Mouse (Mus musculus) hindbrain, embryonic 16.5 days (tissue): ENCODE measurements around the gene Rbbp6. TPM values are rescaled to one million over a fixed set of nuclear protein-coding genes. Genes with fewer than 3 reads are reported as not detected.
A peak's percentile ranks its signal among the peaks of the same experiment; 100 is the strongest.

Source experiments
- ATAC-seq: fragments of 200-750 bp; cut with Nextera tagmentation; 2 replicates; pipeline ENCODE4 v1.8.0; 2017; ENCODE audit warnings: moderate TSS enrichment, moderate library complexity
- H3K27ac ChIP-seq: fragments of 300-500 bp; sonication (generic); 2 replicates; pipeline ENCODE4 v1.5.1; 2014; ENCODE audit warnings: low read depth, mild to moderate bottlenecking, control low read depth, low read length, moderate library complexity
- H3K27me3 ChIP-seq: fragments of 300-500 bp; sonication (generic); replicated peaks from 2 replicates; pipeline ENCODE4 v1.6.1; 2014; ENCODE audit warnings: low read length; ENCODE audit not compliant: control insufficient read depth, insufficient read depth
- H3K36me3 ChIP-seq: fragments of 300-500 bp; sonication (generic); 2 replicates; pipeline ENCODE4 v1.6.1; 2014; ENCODE audit warnings: mild to moderate bottlenecking, low read length, moderate library complexity, mixed read lengths; ENCODE audit not compliant: control insufficient read depth, insufficient read depth
- H3K4me1 ChIP-seq: fragments of 300-500 bp; sonication (generic); 2 replicates; pipeline ENCODE4 v1.6.1; 2014; ENCODE audit warnings: low read depth, low read length; ENCODE audit not compliant: control insufficient read depth, insufficient read depth
- H3K4me2 ChIP-seq: fragments of 300-500 bp; sonication (generic); 2 replicates; pipeline ENCODE4 v1.6.1; 2014; ENCODE audit warnings: mild to moderate bottlenecking, low read length, control low read depth, moderate library complexity
- H3K4me3 ChIP-seq: fragments of 300-500 bp; sonication (generic); 2 replicates; pipeline ENCODE4 v1.5.1; 2014; ENCODE audit warnings: mild to moderate bottlenecking, low read length, control low read depth, moderate library complexity
- H3K9ac ChIP-seq: fragments of 300-500 bp; sonication (generic); 2 replicates; pipeline ENCODE4 v1.6.1; 2014; ENCODE audit warnings: low read depth, mild to moderate bottlenecking, control low read depth, low read length, moderate library complexity
- H3K9me3 ChIP-seq: fragments of 300-500 bp; sonication (generic); 2 replicates; pipeline ENCODE4 v1.6.1; 2014; ENCODE audit warnings: mild to moderate bottlenecking, low read length, moderate library complexity; ENCODE audit not compliant: control insufficient read depth
- WGBS: fragments of 180-500 bp; shearing (Covaris S2); extraction: QIAGEN DNeasy Blood & Tissue Kit; methylation state at CpG from one replicate; pipeline ENCODE4 v1.1.7; 2014; 5-methylcytosine and 5-hydroxymethylcytosine counted together
- polyA plus RNA-seq: library from polyadenylated mRNA; unstranded; fragments of >200 nt; fragmentation: Nextera tagmentation; extraction: Ambion mirVana; gene quantifications from 2 replicates; pipeline ENCODE4 v1.2.1, GENCODE M21; 2015

The Rbbp6 gene
- polyA plus RNA-seq, 1 experiment from 2014 or later: 19.5 TPM

DNA sequence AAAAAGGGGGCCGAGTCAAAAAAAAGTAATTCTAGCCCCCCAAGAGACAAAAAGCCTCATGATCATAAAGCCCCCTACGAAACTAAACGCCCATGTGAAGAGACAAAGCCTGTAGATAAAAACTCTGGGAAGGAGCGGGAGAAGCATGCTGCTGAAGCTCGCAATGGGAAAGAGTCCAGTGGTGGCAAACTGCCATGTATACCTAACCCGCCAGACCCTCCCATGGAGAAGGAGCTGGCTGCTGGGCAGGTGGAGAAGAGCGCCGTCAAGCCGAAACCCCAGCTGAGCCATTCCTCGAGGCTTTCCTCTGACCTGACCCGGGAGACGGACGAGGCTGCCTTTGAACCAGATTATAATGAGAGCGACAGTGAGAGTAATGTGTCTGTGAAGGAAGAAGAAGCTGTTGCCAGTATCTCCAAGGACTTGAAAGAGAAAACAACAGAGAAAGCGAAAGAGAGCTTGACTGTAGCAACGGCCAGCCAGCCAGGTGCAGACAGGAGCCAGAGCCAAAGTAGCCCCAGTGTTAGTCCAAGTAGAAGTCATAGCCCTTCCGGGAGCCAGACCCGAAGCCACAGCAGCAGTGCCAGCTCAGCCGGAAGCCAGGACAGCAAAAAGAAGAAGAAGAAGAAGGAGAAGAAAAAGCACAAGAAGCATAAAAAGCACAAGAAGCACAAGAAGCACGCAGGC lies 36.0 kb downstream of the Rbbp6 start:
- 0 out of 2 replicates have a peak, but pooled peaks have one; percentile 40 for ATAC-seq
- Histone ChIP-seq H3K4me2 (no peak overlapping the region), H3K4me3 (no peak overlapping the region), H3K4me1 (no peaks in the 10 kb centered on the region), H3K9ac (no peak overlapping the region), H3K27me3 (no peaks in the 10 kb centered on the region), H3K27ac (no peak overlapping the region), H3K36me3 (peaks cover 42% of the 10 kb centered on the region), H3K9me3 (no peaks in the 10 kb centered on the region)
- 76% methylated on average over 20 of the region's 20 CpGs for WGBS

DNA sequence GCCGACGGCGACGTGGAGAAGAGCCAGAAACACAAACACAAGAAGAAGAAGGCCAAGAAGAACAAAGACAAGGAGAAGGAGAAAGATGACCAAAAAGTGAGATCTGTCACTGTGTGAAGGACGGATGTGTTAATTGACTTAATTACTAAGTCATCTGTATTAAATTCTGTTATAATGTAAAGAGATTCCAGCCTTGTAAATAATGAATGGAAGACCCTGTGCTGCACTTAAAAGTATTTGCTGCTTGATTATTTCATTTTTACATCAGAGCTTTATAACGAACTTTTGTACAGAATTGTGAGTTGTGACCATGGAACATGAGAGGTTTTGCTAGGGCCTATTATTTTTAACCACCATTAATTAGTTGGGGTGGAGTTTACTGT lies 36.5 kb downstream of the Rbbp6 start:
- Histone ChIP-seq H3K27ac (no peak overlapping the region), H3K9ac (no peak overlapping the region), H3K27me3 (no peaks in the 10 kb centered on the region), H3K4me2 (no peak overlapping the region), H3K4me3 (no peak overlapping the region), H3K36me3 (peaks cover 37% of the 10 kb centered on the region), H3K9me3 (no peaks in the 10 kb centered on the region), H3K4me1 (no peaks in the 10 kb centered on the region)
- ATAC-seq: no peak
- 83% methylated on average over 6 of the region's 6 CpGs for WGBS

DNA sequence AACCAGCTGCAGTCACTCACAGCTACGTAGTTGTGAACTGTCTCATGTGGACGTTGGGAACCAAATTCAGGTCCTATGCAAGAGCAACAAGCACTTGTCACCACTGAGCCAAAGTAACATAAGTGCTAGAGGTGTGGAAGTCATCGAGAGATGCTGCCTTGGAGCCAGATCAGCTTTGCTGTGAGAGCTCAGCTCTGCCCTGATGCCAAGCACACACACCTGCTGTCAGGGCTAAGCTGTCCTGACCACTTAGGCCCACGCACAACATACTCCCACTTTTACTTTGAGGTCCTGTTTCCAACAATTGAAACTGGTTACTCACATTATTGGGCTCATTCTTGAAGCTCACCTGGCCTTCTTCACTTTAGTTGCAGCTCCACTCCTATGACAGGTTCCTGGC lies 37.7 kb downstream of the Rbbp6 start:
- no peak overlapping the region for H3K4me3 ChIP-seq
- 93% methylated on average over 4 of the region's 4 CpGs for WGBS
- no peak overlapping the region for H3K9ac ChIP-seq
- H3K4me1 ChIP-seq: no peaks in the 10 kb centered on the region
- no peak overlapping the region for H3K27ac ChIP-seq
- no peaks in the 10 kb centered on the region for H3K9me3 ChIP-seq
- H3K27me3 ChIP-seq: no peaks in the 10 kb centered on the region
- no peak for ATAC-seq
- H3K4me2 ChIP-seq: no peak overlapping the region
- peaks cover 34% of the 10 kb centered on the region for H3K36me3 ChIP-seq

DNA sequence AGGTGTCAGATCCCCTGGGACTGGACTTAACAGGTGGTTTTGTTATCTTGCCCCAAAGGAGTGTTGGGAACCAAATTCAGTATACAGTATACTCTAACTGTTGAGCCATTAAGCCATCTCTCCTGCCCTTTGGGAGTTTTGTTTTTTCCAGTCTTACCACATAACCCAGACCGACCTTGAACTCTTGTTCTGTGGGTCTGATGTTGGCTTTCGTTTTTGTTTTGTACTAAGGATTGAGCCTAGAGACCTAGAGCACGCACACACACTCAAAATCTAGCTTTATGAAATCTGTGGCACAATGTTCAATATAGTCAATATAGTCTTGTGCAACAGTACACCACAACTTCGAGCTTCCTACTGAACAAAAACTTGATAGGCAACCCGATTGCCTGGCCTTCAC lies 39.0 kb downstream of the Rbbp6 start:
- H3K27me3 ChIP-seq: no peaks in the 10 kb centered on the region
- H3K4me1 ChIP-seq: no peaks in the 10 kb centered on the region
- no peak overlapping the region for H3K4me2 ChIP-seq
- 94% methylated on average over 5 of the region's 5 CpGs for WGBS
- H3K4me3 ChIP-seq: no peak overlapping the region
- ATAC-seq: no peak
- H3K27ac ChIP-seq: no peak overlapping the region
- peaks cover 28% of the 10 kb centered on the region for H3K36me3 ChIP-seq
- H3K9me3 ChIP-seq: no peaks in the 10 kb centered on the region
- no peak overlapping the region for H3K9ac ChIP-seq

DNA sequence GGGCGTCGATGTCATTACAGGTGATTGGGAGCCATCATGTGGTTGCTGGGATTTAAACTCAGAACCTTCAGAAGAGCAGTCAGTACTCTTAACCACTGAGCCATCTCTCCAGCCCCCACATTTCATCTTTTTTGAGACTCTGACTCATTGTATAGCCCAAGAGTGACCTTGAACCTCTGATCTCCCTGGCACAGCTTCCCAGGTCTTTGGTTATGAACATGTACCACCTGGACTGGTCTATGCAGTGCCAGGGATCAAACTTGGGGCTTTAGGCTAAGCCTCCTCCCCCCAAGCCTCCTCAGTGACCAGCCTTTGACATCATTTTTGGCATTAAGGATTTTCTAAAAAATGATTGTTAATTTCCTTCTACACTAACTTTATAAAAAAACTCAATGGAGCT lies 40.8 kb downstream of the Rbbp6 start:
- ATAC-seq: no peak
- Histone ChIP-seq H3K4me3 (no peak overlapping the region), H3K9ac (no peak overlapping the region), H3K27ac (no peak overlapping the region), H3K27me3 (no peaks in the 10 kb centered on the region), H3K36me3 (peaks cover 25% of the 10 kb centered on the region), H3K9me3 (no peaks in the 10 kb centered on the region), H3K4me1 (no peaks in the 10 kb centered on the region), H3K4me2 (no peak overlapping the region)
- 71% methylated on average over 2 of the region's 2 CpGs for WGBS

DNA sequence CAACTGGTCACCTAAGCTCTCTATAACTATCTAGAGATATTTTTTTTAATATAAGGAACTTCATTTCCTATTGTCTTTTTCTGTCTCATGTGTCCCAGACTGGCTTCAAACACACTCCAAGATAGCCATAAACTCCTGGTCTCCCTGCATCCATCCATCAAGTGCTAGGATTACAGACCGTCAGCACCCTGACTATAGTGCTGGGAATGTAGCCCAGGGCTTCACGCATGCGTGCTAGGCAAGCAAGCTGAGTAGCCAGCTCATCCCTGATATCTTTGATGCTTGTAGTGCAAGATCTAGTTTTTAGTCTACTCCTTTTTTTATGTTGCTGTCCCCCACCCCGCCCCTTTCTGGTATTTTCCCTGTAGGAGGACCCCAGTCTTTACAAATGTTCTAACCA lies 42.3 kb downstream of the Rbbp6 start:
- no peak for ATAC-seq
- H3K36me3 ChIP-seq: peaks cover 18% of the 10 kb centered on the region

DNA sequence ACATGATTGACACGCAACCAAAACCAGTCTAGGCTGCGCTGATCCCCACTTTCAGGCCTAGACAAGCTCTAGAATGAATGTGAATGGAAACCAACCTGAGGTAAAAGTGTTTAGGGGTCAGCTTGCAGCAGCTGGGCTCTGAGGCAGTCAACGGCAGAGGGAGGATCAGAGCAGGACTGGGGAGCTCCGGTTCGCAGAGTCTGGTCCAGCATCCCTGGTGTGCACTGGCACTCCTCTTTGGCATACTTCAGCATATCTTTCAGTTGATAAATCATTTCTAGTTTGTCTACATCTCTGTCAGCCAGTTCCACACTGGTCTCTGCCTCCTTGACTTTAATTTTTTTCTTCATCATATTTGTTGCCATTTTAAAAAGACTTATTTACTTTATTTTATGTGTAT lies 48.0 kb downstream of the Rbbp6 start:
- H3K36me3 ChIP-seq: no peaks in the 10 kb centered on the region
- WGBS: 73% methylated on average over 5 of the region's 5 CpGs
- no peak overlapping the region for H3K4me2 ChIP-seq
- H3K9me3 ChIP-seq: no peaks in the 10 kb centered on the region
- no peaks in the 10 kb centered on the region for H3K27me3 ChIP-seq
- H3K4me3 ChIP-seq: no peak overlapping the region
- H3K27ac ChIP-seq: no peak overlapping the region
- H3K4me1 ChIP-seq: no peaks in the 10 kb centered on the region
- H3K9ac ChIP-seq: no peak overlapping the region
- no peak for ATAC-seq

More for the DNA sequence above, 42.3 kb downstream of the Rbbp6 start:
- Histone ChIP-seq H3K9me3 (no peaks in the 10 kb centered on the region), H3K4me1 (no peaks in the 10 kb centered on the region), H3K27ac (no peak overlapping the region), H3K27me3 (no peaks in the 10 kb centered on the region), H3K4me3 (no peak overlapping the region), H3K4me2 (no peak overlapping the region), H3K9ac (no peak overlapping the region)
- 83% methylated on average over 4 of the region's 4 CpGs for WGBS

DNA sequence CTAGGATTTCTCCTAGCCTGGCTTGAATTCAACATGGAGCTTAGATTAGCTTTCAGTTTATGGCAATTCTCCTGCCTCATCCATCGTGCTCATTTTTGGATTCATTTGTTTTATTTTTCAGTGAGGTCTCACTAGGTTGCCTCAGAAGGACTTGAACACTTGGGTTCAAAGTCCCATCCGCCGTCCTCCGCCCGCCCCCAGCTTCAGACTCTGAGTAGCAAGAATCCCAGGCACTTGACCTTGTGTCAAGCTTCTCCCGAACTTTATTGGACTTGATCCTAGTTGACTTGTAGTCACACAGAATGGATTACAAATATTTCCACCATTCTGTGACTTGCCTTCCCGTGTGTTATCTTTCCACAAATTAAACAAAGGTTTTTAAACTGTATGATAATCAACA lies 49.2 kb downstream of the Rbbp6 start:
- H3K27me3 ChIP-seq: no peaks in the 10 kb centered on the region
- no peaks in the 10 kb centered on the region for H3K4me1 ChIP-seq
- H3K9ac ChIP-seq: no peak overlapping the region
- no peak overlapping the region for H3K4me3 ChIP-seq
- H3K9me3 ChIP-seq: no peaks in the 10 kb centered on the region
- no peak for ATAC-seq
- 88% methylated on average over 7 of the region's 7 CpGs for WGBS
- no peaks in the 10 kb centered on the region for H3K36me3 ChIP-seq
- H3K4me2 ChIP-seq: no peak overlapping the region
- no peak overlapping the region for H3K27ac ChIP-seq

DNA sequence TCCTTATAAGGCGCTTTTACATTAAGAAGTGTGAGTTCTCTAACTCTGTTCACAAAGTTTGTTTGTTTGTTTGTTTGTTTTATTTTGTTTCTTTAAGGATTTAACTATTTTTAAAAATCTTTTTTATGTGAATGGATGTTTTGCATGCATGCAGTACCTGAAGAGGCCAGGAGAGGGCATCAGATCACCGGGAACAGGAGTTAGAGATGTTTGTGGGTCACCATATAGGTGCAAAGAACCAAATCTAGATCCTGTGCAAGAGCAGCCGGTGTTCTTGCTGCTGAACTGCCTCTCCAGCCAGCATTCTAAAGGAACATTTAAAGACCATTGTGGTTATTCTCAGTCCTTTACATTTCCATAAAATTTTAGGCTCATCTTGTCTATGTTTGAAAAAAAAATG lies 52.1 kb downstream of the Rbbp6 start:
- Histone ChIP-seq H3K4me2 (no peak overlapping the region), H3K27ac (no peak overlapping the region), H3K4me3 (no peak overlapping the region), H3K27me3 (no peaks in the 10 kb centered on the region), H3K9me3 (no peaks in the 10 kb centered on the region), H3K4me1 (no peaks in the 10 kb centered on the region), H3K36me3 (no peaks in the 10 kb centered on the region), H3K9ac (no peak overlapping the region)
- WGBS: 34% methylated on average over 3 of the region's 3 CpGs
- no peak for ATAC-seq

DNA sequence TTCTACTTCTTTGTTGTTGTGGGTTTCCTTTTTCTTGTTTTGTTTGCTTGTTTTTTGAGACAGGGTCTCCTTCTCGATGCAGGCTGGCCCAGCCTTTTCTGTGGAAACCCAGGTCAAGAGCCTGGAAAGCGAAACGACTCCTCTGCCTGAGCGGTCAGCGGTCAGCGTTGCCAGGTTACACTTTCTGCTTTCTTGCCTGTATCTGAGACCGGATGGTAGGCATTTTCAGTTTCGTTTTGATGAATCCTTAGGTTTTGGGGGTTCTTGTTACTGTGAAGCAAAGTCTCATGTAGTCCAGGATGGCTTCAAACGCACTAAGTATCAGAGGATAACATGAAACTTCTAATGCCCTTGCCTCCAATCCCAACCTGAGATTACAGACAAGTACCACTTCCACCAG lies 59.6 kb downstream of the Rbbp6 start:
- H3K4me1 ChIP-seq: peaks cover 3% of the 10 kb centered on the region
- no peaks in the 10 kb centered on the region for H3K9me3 ChIP-seq
- no peak overlapping the region for H3K9ac ChIP-seq
- ATAC-seq: no peak
- H3K27me3 ChIP-seq: no peaks in the 10 kb centered on the region
- no peak overlapping the region for H3K4me2 ChIP-seq
- no peak overlapping the region for H3K27ac ChIP-seq
- no peaks in the 10 kb centered on the region for H3K36me3 ChIP-seq
- 66% methylated on average over 9 of the region's 9 CpGs for WGBS
- no peak overlapping the region for H3K4me3 ChIP-seq
